Mouse (Mus musculus) forebrain, embryonic 11.5 days (tissue): ENCODE measurements around the gene Slco4a1. TPM values are rescaled to one million over a fixed set of nuclear protein-coding genes. Genes with fewer than 3 reads are reported as not detected.

Experiments
- ATAC-seq: fragments of 200-750 bp; cut with Nextera tagmentation; replicated peaks from 2 replicates; pipeline ENCODE4 v1.8.0; 2017; ENCODE audit warnings: moderate TSS enrichment; ENCODE audit not compliant: low FRiP score
- DNase-seq: peaks from one replicate; pipeline ENCODE4 v3.0.0-alpha.2; 2017; ENCODE audit warnings: low spot score
- H3K27ac ChIP-seq: fragments of 300-500 bp; sonication (generic); 2 replicates; pipeline ENCODE4 v1.5.1; 2014; ENCODE audit warnings: low read depth, low read length
- H3K27me3 ChIP-seq: fragments of 300-500 bp; sonication (generic); 2 replicates; pipeline ENCODE4 v1.6.1; 2014; ENCODE audit warnings: mild to moderate bottlenecking, low read length, mixed read lengths; ENCODE audit not compliant: control insufficient read depth, insufficient read depth
- H3K36me3 ChIP-seq: fragments of 300-500 bp; sonication (generic); 2 replicates; pipeline ENCODE4 v1.6.1; 2014; ENCODE audit warnings: mild to moderate bottlenecking, low read length, moderate library complexity, mixed read lengths; ENCODE audit not compliant: control insufficient read depth, insufficient read depth
- H3K4me1 ChIP-seq: fragments of 300-500 bp; sonication (generic); replicated peaks from 2 replicates; pipeline ENCODE4 v1.6.1; 2014; ENCODE audit warnings: low read length, mixed read lengths; ENCODE audit not compliant: control insufficient read depth, insufficient read depth
- H3K4me2 ChIP-seq: fragments of 300-500 bp; sonication (generic); 2 replicates; pipeline ENCODE4 v1.6.1; 2014; ENCODE audit warnings: low read depth, mild to moderate bottlenecking, low read length, moderate library complexity, mixed read lengths; ENCODE audit not compliant: severe bottlenecking
- H3K4me3 ChIP-seq: fragments of 300-500 bp; sonication (generic); 2 replicates; pipeline ENCODE4 v1.5.1; 2014; ENCODE audit warnings: low read depth, low read length
- H3K9ac ChIP-seq: fragments of 300-500 bp; sonication (generic); 2 replicates; pipeline ENCODE4 v1.6.1; 2014; ENCODE audit warnings: low read length
- H3K9me3 ChIP-seq: fragments of 300-500 bp; sonication (generic); 2 replicates; pipeline ENCODE4 v1.6.1; 2016; ENCODE audit warnings: low read length, mixed read lengths; ENCODE audit not compliant: control insufficient read depth
- WGBS: fragments of 180-500 bp; shearing (Covaris S2); extraction: QIAGEN DNeasy Blood & Tissue Kit; methylation state at CpG from one replicate; pipeline ENCODE4 v1.1.7; 2014; 5-methylcytosine and 5-hydroxymethylcytosine counted together
- polyA plus RNA-seq: library from polyadenylated mRNA; unstranded; fragments of >200 nt; fragmentation: Nextera tagmentation; extraction: Ambion mirVana; gene quantifications from 2 replicates; pipeline ENCODE4 v1.2.1, GENCODE M21; 2014

Gene Slco4a1
- polyA plus RNA-seq, 1 experiment from 2014 or later = 4.7 TPM

DNA sequence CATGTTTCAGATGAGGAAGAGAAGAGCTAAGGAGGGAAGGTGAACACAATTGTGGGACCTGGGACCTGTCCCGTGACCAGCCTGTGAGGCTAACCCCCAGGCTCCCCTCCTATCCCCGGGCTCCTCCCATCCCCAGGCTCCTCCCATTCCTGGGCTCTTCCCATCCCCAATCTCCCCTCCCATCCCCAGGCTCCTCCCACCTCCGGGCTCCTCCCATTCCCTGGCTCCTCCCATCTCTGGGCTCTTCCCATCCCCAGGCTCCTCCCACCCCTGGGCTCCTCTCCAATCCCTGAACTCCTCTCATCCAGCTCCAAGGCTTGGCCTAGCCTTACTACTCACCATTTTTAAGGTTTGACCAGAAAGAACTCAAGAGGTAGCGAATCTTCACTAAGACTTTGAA, 66.8 kb downstream of the Slco4a1 start:
- Histone ChIP-seq H3K4me2 (no peak overlapping the region), H3K9ac (no peak overlapping the region), H3K4me1 (no peaks in the 10 kb centered on the region; the same call in 1 of the 2 replicates), H3K9me3 (no peaks in the 10 kb centered on the region), H3K27ac (no peak overlapping the region), H3K36me3 (no peaks in the 10 kb centered on the region), H3K4me3 (no peak overlapping the region), H3K27me3 (peaks cover 2% of the 10 kb centered on the region)
- no peak for DNase-seq
- no peak for ATAC-seq
- WGBS = 65% methylated on average over 4 of the region's 4 CpGs

Other genes with a start within 250 kb of the Slco4a1 start
- gene Lama5, start 230.4 kb upstream of the Slco4a1 start, polyA plus RNA-seq = 5.9 and 7.8 TPM in 2 replicates
- gene Rps21, start 198.9 kb upstream of the Slco4a1 start, polyA plus RNA-seq = 423 and 468 TPM in 2 replicates
- 16.8 and 18.7 TPM in 2 replicates for gene Cables2, start 182.7 kb upstream of the Slco4a1 start, polyA plus RNA-seq
- 0.08 TPM in 1 of 2 replicates, not detected in the other for gene Rbbp8nl, start 166.4 kb upstream of the Slco4a1 start, polyA plus RNA-seq
- 0.05 TPM in 1 of 2 replicates, not detected in the other for gene Gata5, start 121.5 kb upstream of the Slco4a1 start, polyA plus RNA-seq
- 0.15 and 0.21 TPM in 2 replicates for gene Ntsr1, start 43.7 kb downstream of the Slco4a1 start, polyA plus RNA-seq
- gene Mrgbp, start 125.1 kb downstream of the Slco4a1 start, polyA plus RNA-seq = 49.5 and 51.9 TPM in 2 replicates
- gene Ogfr, start 133.0 kb downstream of the Slco4a1 start, polyA plus RNA-seq = 98.6 and 108 TPM in 2 replicates
- gene Col9a3, start 141.5 kb downstream of the Slco4a1 start, polyA plus RNA-seq = 7.3 and 8.4 TPM in 2 replicates
- gene Tcfl5, start 186.5 kb downstream of the Slco4a1 start, polyA plus RNA-seq = 0.17 and 0.23 TPM in 2 replicates